Mouse (Mus musculus) hindbrain, embryonic 10.5 days (tissue): ENCODE data around the gene Chrm4. TPM values are rescaled to one million over a fixed set of nuclear protein-coding genes. Genes with fewer than 3 reads are reported as not detected.

ENCODE experiments used
- DNase-seq: peaks from one replicate; pipeline ENCODE4 v3.0.0-alpha.2; 2017; ENCODE audit warnings: low spot score
- H3K27ac ChIP-seq: fragments of 300-500 bp; sonication (generic); 2 replicates; pipeline ENCODE4 v1.5.1; 2016; ENCODE audit warnings: mild to moderate bottlenecking, moderate library complexity
- H3K27me3 ChIP-seq: fragments of 300-500 bp; sonication (generic); 2 replicates; pipeline ENCODE4 v1.6.1; 2016; ENCODE audit warnings: mild to moderate bottlenecking; ENCODE audit not compliant: poor library complexity, insufficient read depth, severe bottlenecking
- H3K36me3 ChIP-seq: fragments of 300-500 bp; sonication (generic); 2 replicates; pipeline ENCODE4 v1.6.1; 2016; ENCODE audit warnings: mild to moderate bottlenecking, moderate library complexity
- H3K4me1 ChIP-seq: fragments of 300-500 bp; sonication (generic); replicated peaks from 2 replicates; pipeline ENCODE4 v1.6.1; 2016; ENCODE audit warnings: mild to moderate bottlenecking
- H3K4me3 ChIP-seq: fragments of 300-500 bp; sonication (generic); 2 replicates; pipeline ENCODE4 v1.5.1; 2016; ENCODE audit warnings: mild to moderate bottlenecking, moderate library complexity
- H3K9me3 ChIP-seq: fragments of 300-500 bp; sonication (generic); 2 replicates; pipeline ENCODE4 v1.6.1; 2016; ENCODE audit warnings: mild to moderate bottlenecking, moderate library complexity
- WGBS: fragments of 180-500 bp; shearing (Covaris S2); methylation state at CpG from one replicate; pipeline ENCODE4 v1.1.7; 2016; 5-methylcytosine and 5-hydroxymethylcytosine counted together
- polyA plus RNA-seq: library from polyadenylated mRNA; unstranded; fragments of >200 nt; fragmentation: Nextera tagmentation; extraction: Ambion mirVana; gene quantifications from 2 replicates; pipeline ENCODE4 v1.2.1, GENCODE M21; 2016

Gene Chrm4
- polyA plus RNA-seq, 1 experiment from 2014 or later: 0.48 TPM

GRCm38 (mm10) chr2:91934826-91935525 lies 7.9 kb downstream of the Chrm4 start:
- Histone ChIP-seq H3K4me3 (no peak overlapping the region), H3K36me3 (peaks cover 70% of the 10 kb centered on the region), H3K9me3 (no peaks in the 10 kb centered on the region), H3K27me3 (no peaks in the 10 kb centered on the region), H3K4me1 (peaks cover 75% of the 10 kb centered on the region), H3K27ac (peak overlapping the region; percentile 53; the same call in 1 of the 2 replicates)
- DNase-seq: no peak
- 86% methylated on average over 9 of the region's 9 CpGs for WGBS

- H3K27me3 ChIP-seq: no peaks in the 10 kb centered on the region
- WGBS: 90% methylated on average over 7 of the region's 7 CpGs
- H3K9me3 ChIP-seq: no peaks in the 10 kb centered on the region
- H3K4me1 ChIP-seq: peaks cover 71% of the 10 kb centered on the region
- H3K4me3 ChIP-seq: no peak overlapping the region
- peak overlapping the region; percentile 56; the same call in 1 of the 2 replicates for H3K27ac ChIP-seq
- H3K36me3 ChIP-seq: peaks cover 79% of the 10 kb centered on the region
- DNase-seq: no peak
Observed at GRCm38 (mm10) chr2:91936154-91936553, 9.1 kb downstream of the Chrm4 start.

- H3K27me3 ChIP-seq: no peaks in the 10 kb centered on the region
- no peaks in the 10 kb centered on the region for H3K9me3 ChIP-seq
- WGBS: 84% methylated on average over 15 of the region's 15 CpGs
- H3K27ac ChIP-seq: no peak overlapping the region
- no peak for DNase-seq
- H3K4me3 ChIP-seq: no peak overlapping the region
- peaks cover 46% of the 10 kb centered on the region for H3K4me1 ChIP-seq
- H3K36me3 ChIP-seq: peaks cover 75% of the 10 kb centered on the region
Observed at GRCm38 (mm10) chr2:91939303-91939935, 12.4 kb downstream of the Chrm4 start.

GRCm38 (mm10) chr2:91942356-91942755 lies 15.3 kb downstream of the Chrm4 start:
- Histone ChIP-seq H3K27me3 (no peaks in the 10 kb centered on the region), H3K27ac (no peak overlapping the region), H3K9me3 (no peaks in the 10 kb centered on the region), H3K4me3 (no peak overlapping the region), H3K36me3 (peaks cover 53% of the 10 kb centered on the region), H3K4me1 (peaks cover 41% of the 10 kb centered on the region)
- no peak for DNase-seq
- WGBS: 75% methylated on average over 6 of the region's 6 CpGs

- peak overlapping the region; percentile 26 for H3K27ac ChIP-seq
- H3K4me3 ChIP-seq: no peak overlapping the region
- DNase-seq: peak; percentile 83
- peaks cover 33% of the 10 kb centered on the region for H3K36me3 ChIP-seq
- 47% methylated on average over 13 of the region's 13 CpGs for WGBS
- no peaks in the 10 kb centered on the region for H3K27me3 ChIP-seq
- peaks cover 58% of the 10 kb centered on the region for H3K4me1 ChIP-seq
- H3K9me3 ChIP-seq: no peaks in the 10 kb centered on the region
Observed at GRCm38 (mm10) chr2:91944170-91944950, 17.3 kb downstream of the Chrm4 start.

GRCm38 (mm10) chr2:91945483-91945882 lies 18.4 kb downstream of the Chrm4 start, which contains the start of gene Gm9821:
Gm9821 (plus strand) TSS chr2:91945703.
- no peak for DNase-seq
- H3K27me3 ChIP-seq: no peaks in the 10 kb centered on the region
- H3K4me3 ChIP-seq: no peak within 1 kb of the TSS
- no peaks in the 10 kb centered on the region for H3K9me3 ChIP-seq
- H3K36me3 ChIP-seq: peaks cover 22% of the 10 kb centered on the region
- peak within 1 kb of the TSS; percentile 80 for H3K27ac ChIP-seq
- WGBS: 81% methylated on average over 18 of the region's 18 CpGs
- H3K4me1 ChIP-seq: peaks cover 64% of the 10 kb centered on the region

GRCm38 (mm10) chr2:91946836-91947235 lies 19.8 kb downstream of the Chrm4 start:
- no peaks in the 10 kb centered on the region for H3K9me3 ChIP-seq
- no peak overlapping the region for H3K4me3 ChIP-seq
- no peak for DNase-seq
- H3K4me1 ChIP-seq: peaks cover 66% of the 10 kb centered on the region
- H3K27me3 ChIP-seq: no peaks in the 10 kb centered on the region
- peaks cover 16% of the 10 kb centered on the region for H3K36me3 ChIP-seq
- peak overlapping the region; percentile 80 for H3K27ac ChIP-seq
- 82% methylated on average over 6 of the region's 6 CpGs for WGBS

- peaks cover 9% of the 10 kb centered on the region for H3K36me3 ChIP-seq
- no peaks in the 10 kb centered on the region for H3K9me3 ChIP-seq
- WGBS: 58% methylated on average over 11 of the region's 11 CpGs
- H3K4me3 ChIP-seq: peak overlapping the region; percentile 3; the same call in 1 of the 2 replicates
- H3K27ac ChIP-seq: peak overlapping the region; percentile 80
- no peak for DNase-seq
- peaks cover 66% of the 10 kb centered on the region for H3K4me1 ChIP-seq
- no peaks in the 10 kb centered on the region for H3K27me3 ChIP-seq
Observed at GRCm38 (mm10) chr2:91947397-91948150, 20.5 kb downstream of the Chrm4 start.

- peaks cover 7% of the 10 kb centered on the region for H3K36me3 ChIP-seq
- H3K4me1 ChIP-seq: peaks cover 67% of the 10 kb centered on the region
- H3K9me3 ChIP-seq: no peaks in the 10 kb centered on the region
- H3K27me3 ChIP-seq: no peaks in the 10 kb centered on the region
- peak overlapping the region; percentile 3; the same call in 1 of the 2 replicates for H3K4me3 ChIP-seq
- no peak for DNase-seq
- 76% methylated on average over 6 of the region's 6 CpGs for WGBS
- peak overlapping the region; percentile 80 for H3K27ac ChIP-seq
Observed at GRCm38 (mm10) chr2:91948151-91948509, 21.1 kb downstream of the Chrm4 start.

GRCm38 (mm10) chr2:91948792-91949241 lies 21.8 kb downstream of the Chrm4 start:
- peaks cover 7% of the 10 kb centered on the region for H3K36me3 ChIP-seq
- no peaks in the 10 kb centered on the region for H3K9me3 ChIP-seq
- peak overlapping the region; percentile 85 for H3K27ac ChIP-seq
- H3K4me3 ChIP-seq: no peak overlapping the region
- no peaks in the 10 kb centered on the region for H3K27me3 ChIP-seq
- DNase-seq: no peak
- WGBS: 85% methylated on average over 3 of the region's 3 CpGs
- H3K4me1 ChIP-seq: peaks cover 73% of the 10 kb centered on the region

GRCm38 (mm10) chr2:91949411-91950274 lies 22.6 kb downstream of the Chrm4 start:
- H3K27ac ChIP-seq: peak overlapping the region; percentile 85

More at GRCm38 (mm10) chr2:91949411-91950274, 22.6 kb downstream of the Chrm4 start:
- H3K9me3 ChIP-seq: no peaks in the 10 kb centered on the region
- no peaks in the 10 kb centered on the region for H3K27me3 ChIP-seq
- peaks cover 73% of the 10 kb centered on the region for H3K4me1 ChIP-seq
- H3K4me3 ChIP-seq: peak overlapping the region; percentile 37
- 73% methylated on average over 17 of the region's 17 CpGs for WGBS
- H3K36me3 ChIP-seq: peaks cover 7% of the 10 kb centered on the region
- DNase-seq: no peak
